In the genomic region with DNA sequence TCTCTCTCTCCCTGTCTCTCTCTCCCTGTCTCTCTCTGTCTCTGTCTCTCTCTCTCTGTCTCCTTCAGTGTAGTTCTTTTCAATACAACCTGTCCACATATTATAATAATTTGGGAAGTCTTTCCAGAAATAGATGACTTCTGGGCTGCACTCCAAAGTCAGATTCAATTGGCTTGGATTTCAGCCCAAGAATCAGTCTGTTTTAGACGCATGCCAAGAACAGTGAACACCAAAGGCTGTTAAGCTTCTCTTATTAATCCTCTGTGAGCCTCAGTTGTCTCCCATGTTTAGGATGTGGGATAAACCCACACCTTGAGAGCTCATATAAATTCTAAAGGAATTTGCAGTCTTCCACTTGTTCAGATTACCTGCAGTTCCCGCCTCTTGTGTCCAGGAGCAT, we compare ENCODE assay signal across 12 mouse cellular contexts. TPM values are rescaled to one million over a fixed set of nuclear protein-coding genes. Genes with fewer than 3 reads are reported as not detected.
DNase-seq lines count a peak whose midpoint lies in the region; ATAC-seq and TF ChIP-seq lines count a peak whose summit lies in the region.
"Had no signal": no experiment of that assay in that cellular context is flagged by ENCODE, and none has a peak within 500 bp of the region (broad histone marks: within the 10 kb centered on the region; RNA-seq: fewer than 3 reads in every experiment).

No protein-coding gene starts in this region.

- H3K27ac ChIP-seq in forebrain, embryonic 14.5 days (ENCODE audit: low read depth, low read length): no peak overlapping the region
- H3K27ac ChIP-seq in forebrain, embryonic 12.5 days: no peak overlapping the region
- H3K27ac ChIP-seq in limb, embryonic 13.5 days: no peak overlapping the region
- H3K27ac ChIP-seq in limb, embryonic 10.5 days: no peak overlapping the region
- H3K27ac ChIP-seq in limb, embryonic 14.5 days (replicated peaks; ENCODE audit: low read depth, low read length): no peak overlapping the region
- no peak overlapping the region for H3K27ac ChIP-seq in liver, embryonic 11.5 days (ENCODE audit: low read depth, low read length)

- no peaks in the 10 kb centered on the region for H3K36me3 ChIP-seq in forebrain, embryonic 14.5 days (ENCODE audit: control insufficient read depth, insufficient read depth, low read length)
- no peaks in the 10 kb centered on the region for H3K36me3 ChIP-seq in forebrain, embryonic 12.5 days (replicated peaks)
- H3K36me3 ChIP-seq in limb, embryonic 13.5 days: no peaks in the 10 kb centered on the region
- no peaks in the 10 kb centered on the region for H3K36me3 ChIP-seq in limb, embryonic 10.5 days
- H3K36me3 ChIP-seq in limb, embryonic 14.5 days (ENCODE audit: control insufficient read depth, insufficient read depth, low read length): no peaks in the 10 kb centered on the region
- H3K36me3 ChIP-seq in liver, embryonic 11.5 days (ENCODE audit: control insufficient read depth, insufficient read depth, low read length): no peaks in the 10 kb centered on the region

- no peak overlapping the region for H3K4me3 ChIP-seq in forebrain, embryonic 14.5 days (ENCODE audit: low read depth, low read length)
- H3K4me3 ChIP-seq in forebrain, embryonic 12.5 days (replicated peaks): no peak overlapping the region
- H3K4me3 ChIP-seq in limb, embryonic 13.5 days: no peak overlapping the region
- H3K4me3 ChIP-seq in limb, embryonic 10.5 days: no peak overlapping the region
- no peak overlapping the region for H3K4me3 ChIP-seq in limb, embryonic 14.5 days (replicated peaks; ENCODE audit: low read length)
- no peak overlapping the region for H3K4me3 ChIP-seq in liver, embryonic 11.5 days (ENCODE audit: low read depth, low read length)

- no peaks in the 10 kb centered on the region for H3K9me3 ChIP-seq in forebrain, embryonic 14.5 days (replicated peaks; ENCODE audit: control insufficient read depth, low read length)
- H3K9me3 ChIP-seq in forebrain, embryonic 12.5 days: no peaks in the 10 kb centered on the region
- H3K9me3 ChIP-seq in limb, embryonic 13.5 days: no peaks in the 10 kb centered on the region
- no peaks in the 10 kb centered on the region for H3K9me3 ChIP-seq in limb, embryonic 10.5 days (replicated peaks)
- no peaks in the 10 kb centered on the region for H3K9me3 ChIP-seq in limb, embryonic 14.5 days (ENCODE audit: control insufficient read depth, low read length)
- H3K9me3 ChIP-seq in liver, embryonic 11.5 days (ENCODE audit: control insufficient read depth, low read length): no peaks in the 10 kb centered on the region

- WGBS in forebrain, embryonic 14.5 days: 66% methylated on average over 2 of the region's 2 CpGs
- 80% methylated on average over 2 of the region's 2 CpGs for WGBS in forebrain, embryonic 12.5 days
- WGBS in limb, embryonic 13.5 days: 63% methylated on average over 2 of the region's 2 CpGs
- WGBS in limb, embryonic 10.5 days: 84% methylated on average over 2 of the region's 2 CpGs
- 48% methylated on average over 2 of the region's 2 CpGs for WGBS in limb, embryonic 14.5 days
- 69% methylated on average over 2 of the region's 2 CpGs for WGBS in liver, embryonic 11.5 days

- H3K4me2 ChIP-seq in forebrain, embryonic 14.5 days (ENCODE audit: low read length): no peak overlapping the region
- H3K4me2 ChIP-seq in forebrain, embryonic 12.5 days: no peak overlapping the region
- no peak overlapping the region for H3K4me2 ChIP-seq in limb, embryonic 13.5 days (replicated peaks)
- no peak overlapping the region for H3K4me2 ChIP-seq in limb, embryonic 14.5 days (replicated peaks; ENCODE audit: low read depth, low read length, severe bottlenecking)
- H3K4me2 ChIP-seq in liver, embryonic 11.5 days: no peak overlapping the region

- H3K9ac ChIP-seq in forebrain, embryonic 14.5 days (ENCODE audit: low read length): no peak overlapping the region
- H3K9ac ChIP-seq in forebrain, embryonic 12.5 days: no peak overlapping the region
- H3K9ac ChIP-seq in limb, embryonic 13.5 days: no peak overlapping the region
- H3K9ac ChIP-seq in limb, embryonic 14.5 days (ENCODE audit: low read depth, low read length, severe bottlenecking): no peak overlapping the region
- no peak overlapping the region for H3K9ac ChIP-seq in liver, embryonic 11.5 days (ENCODE audit: low read depth, low read length)

- ATAC-seq in forebrain, embryonic 14.5 days: peak; percentile 74; the same call in 1 of the 2 replicates
- no peak for ATAC-seq in forebrain, embryonic 12.5 days (ENCODE audit: low FRiP score)
- peak; percentile 48; the same call in 1 of the 2 replicates for ATAC-seq in limb, embryonic 13.5 days (ENCODE audit: low FRiP score, low read depth)
- ATAC-seq in limb, embryonic 14.5 days (ENCODE audit: low FRiP score, low read depth): no peak
- ATAC-seq in liver, embryonic 11.5 days (replicated peaks; ENCODE audit: low FRiP score): no peak
- ATAC-seq: lung, postnatal 0 days; Patski had no signal

- H3K27me3 ChIP-seq in forebrain, embryonic 14.5 days (replicated peaks; ENCODE audit: control insufficient read depth, insufficient read depth, low read length): no peaks in the 10 kb centered on the region
- no peaks in the 10 kb centered on the region for H3K27me3 ChIP-seq in forebrain, embryonic 12.5 days
- no peaks in the 10 kb centered on the region for H3K27me3 ChIP-seq in limb, embryonic 13.5 days
- H3K27me3 ChIP-seq in limb, embryonic 10.5 days (ENCODE audit: low read depth, poor library complexity, severe bottlenecking): no peaks in the 10 kb centered on the region
- H3K27me3 ChIP-seq in limb, embryonic 14.5 days (ENCODE audit: control insufficient read depth, insufficient read depth, low read length): no peaks in the 10 kb centered on the region
- H3K27me3 ChIP-seq in liver, embryonic 11.5 days (replicated peaks; ENCODE audit: control insufficient read depth, insufficient read depth, low read length): no peaks in the 10 kb centered on the region
- H3K27me3 ChIP-seq: Patski had no signal

- H3K4me1 ChIP-seq in forebrain, embryonic 14.5 days (ENCODE audit: control insufficient read depth, insufficient read depth, low read length): no peaks in the 10 kb centered on the region
- H3K4me1 ChIP-seq in forebrain, embryonic 12.5 days: no peaks in the 10 kb centered on the region
- no peaks in the 10 kb centered on the region for H3K4me1 ChIP-seq in limb, embryonic 13.5 days
- no peaks in the 10 kb centered on the region for H3K4me1 ChIP-seq in limb, embryonic 10.5 days
- no peaks in the 10 kb centered on the region for H3K4me1 ChIP-seq in limb, embryonic 14.5 days (ENCODE audit: control insufficient read depth, insufficient read depth, low read length)
- H3K4me1 ChIP-seq in liver, embryonic 11.5 days (replicated peaks; ENCODE audit: control insufficient read depth, insufficient read depth, low read length): no peaks in the 10 kb centered on the region

- peak; percentile 80 for DNase-seq in forebrain, embryonic 14.5 days (ENCODE audit: low spot score)
- no peak for DNase-seq in limb, embryonic 10.5 days (ENCODE audit: low spot score)
- peak; percentile 77 for DNase-seq in cerebellum, adult 9-11 months
- DNase-seq in limb, embryonic 14.5 days (ENCODE audit: low spot score): peak; percentile 79
- no peak for DNase-seq in liver, embryonic 11.5 days (ENCODE audit: low spot score)
- DNase-seq in ovary, postnatal 10 days (ENCODE audit: low spot score): no peak
- DNase-seq: heart, postnatal 36 days; thymus, postnatal 25 days had no signal

- no peak for TF ChIP-seq POLR2A in limb, embryonic 14.5 days (IDR thresholded peaks at IDR 0.05; ENCODE audit: borderline replicate concordance, extremely low read depth, insufficient read depth, insufficient read length)

RNA-seq across cellular contexts. Expression of a gene that starts 27.0 kb away (rescaled TPM):
- 18.2 and 22.5 TPM in 2 replicates for polyA plus RNA-seq in forebrain, embryonic 14.5 days (2014; fragmentation: Nextera tagmentation; extraction: Ambion mirVana)
- polyA plus RNA-seq in forebrain, embryonic 12.5 days (2016; fragmentation: Nextera tagmentation; extraction: Ambion mirVana): 29.1 and 30.0 TPM in 2 replicates
- polyA plus RNA-seq in limb, embryonic 13.5 days (2015; fragmentation: Nextera tagmentation; extraction: Ambion mirVana): 26.7 and 28.9 TPM in 2 replicates
- 15.7 and 18.5 TPM in 2 replicates for polyA plus RNA-seq in limb, embryonic 10.5 days (2016; fragmentation: Nextera tagmentation; extraction: Ambion mirVana)
- polyA plus RNA-seq in limb, embryonic 14.5 days (2012; rRNA removed): 8.5 and 11.8 TPM in 2 replicates
- 23.9 and 27.6 TPM in 2 replicates for polyA plus RNA-seq in limb, embryonic 14.5 days (2014; fragmentation: Nextera tagmentation; extraction: Ambion mirVana)
- 19.1 and 21.0 TPM in 2 replicates for polyA plus RNA-seq in liver, embryonic 11.5 days (2014; fragmentation: Nextera tagmentation; extraction: Ambion mirVana)

Comparison
In these comparisons a context has a peak if more than half of its experiments do, and no peak if none do; other contexts are left out.
1. ATAC-seq: peak in forebrain, embryonic 14.5 days (single experiment) and limb, embryonic 13.5 days (single experiment); none in forebrain, embryonic 12.5 days (single experiment), limb, embryonic 14.5 days (single experiment) and liver, embryonic 11.5 days (single experiment).
2. DNase-seq: peak in forebrain, embryonic 14.5 days (single experiment), cerebellum, adult 9-11 months (single experiment) and limb, embryonic 14.5 days (single experiment); none in limb, embryonic 10.5 days (single experiment), liver, embryonic 11.5 days (single experiment) and ovary, postnatal 10 days (single experiment).